ENCODE assay signal across 16 mouse cellular contexts in the genomic region with DNA sequence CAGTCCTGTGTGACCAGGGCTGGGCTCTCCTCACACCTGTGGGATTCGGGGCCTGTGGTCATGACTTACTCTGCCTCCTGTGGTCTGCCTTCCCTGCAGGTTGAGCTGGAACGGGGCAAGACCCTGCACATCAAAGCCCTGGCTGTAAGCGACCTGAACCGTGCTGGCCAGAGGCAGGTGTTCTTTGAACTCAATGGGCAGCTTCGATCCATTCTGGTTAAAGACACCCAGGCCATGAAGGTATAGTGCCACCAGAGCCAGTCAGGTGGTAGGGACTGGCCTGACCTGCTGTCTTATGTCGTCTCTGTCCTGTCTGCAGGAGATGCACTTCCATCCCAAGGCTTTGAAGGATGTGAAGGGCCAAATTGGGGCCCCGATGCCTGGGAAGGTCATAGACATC. TPM values are rescaled to one million over a fixed set of nuclear protein-coding genes. Genes with fewer than 3 reads are reported as not detected.
DNase-seq lines count a peak whose midpoint lies in the region; ATAC-seq and TF ChIP-seq lines count a peak whose summit lies in the region.
"Had no signal": no experiment of that assay in that cellular context is flagged by ENCODE, and none has a peak within 500 bp of the region (broad histone marks: within the 10 kb centered on the region; RNA-seq: fewer than 3 reads in every experiment).

No protein-coding gene starts in this region.

- H3K79me2 ChIP-seq in liver, adult 2 months (ENCODE audit: control insufficient read depth, insufficient read depth, low read length), result no peaks in the 10 kb centered on the region

- peak; percentile 15 for DNase-seq in cerebellum, adult 9-11 months
- no peak for DNase-seq in cerebellum, adult 11 months
- peak; percentile 58 for DNase-seq in liver, adult 2 months (ENCODE audit: extremely low read depth, low read depth, low spot score)
- DNase-seq in liver, postnatal 0 days, result no peak
- no peak for DNase-seq in embryonic facial prominence, embryonic 10.5 days (ENCODE audit: low spot score)
- DNase-seq: adrenal gland, adult 2 months; adrenal gland, postnatal 10 days; adrenal gland, postnatal 25 days; cerebellum, adult 18-20 months; cerebellum, postnatal 36 days; embryo, embryonic 11 days; forebrain, postnatal 0 days had no signal

- no peak for TF ChIP-seq CTCF in liver, adult 2 months (IDR thresholded peaks at IDR 0.05; ENCODE audit: low read depth, low read length)
- TF ChIP-seq CTCF in liver, postnatal 0 days (IDR thresholded peaks at IDR 0.05; ENCODE audit: low read depth), result no peak

- H3K9ac ChIP-seq in liver, adult 2 months (ENCODE audit: low read depth, low read length), result no peak overlapping the region
- H3K9ac ChIP-seq in liver, postnatal 0 days (replicated peaks), result no peak overlapping the region
- H3K9ac ChIP-seq in midbrain, embryonic 16.5 days (ENCODE audit: low read depth, low read length), result no peak overlapping the region
- H3K9ac ChIP-seq: embryonic facial prominence, embryonic 12.5 days; forebrain, embryonic 13.5 days; forebrain, embryonic 15.5 days; forebrain, postnatal 0 days had no signal

- H3K27me3 ChIP-seq in liver, adult 2 months (ENCODE audit: control insufficient read depth, insufficient read depth, low read length), result no peaks in the 10 kb centered on the region
- no peaks in the 10 kb centered on the region for H3K27me3 ChIP-seq in liver, postnatal 0 days (ENCODE audit: insufficient read depth, low read length)
- peaks cover 9% of the 10 kb centered on the region; the same call in 1 of the 2 replicates for H3K27me3 ChIP-seq in embryonic facial prominence, embryonic 10.5 days (replicated peaks; ENCODE audit: low read depth, poor library complexity, severe bottlenecking)
- H3K27me3 ChIP-seq in midbrain, embryonic 16.5 days (ENCODE audit: control insufficient read depth, insufficient read depth, low read depth, low read length), result no peaks in the 10 kb centered on the region
- H3K27me3 ChIP-seq: embryonic facial prominence, embryonic 12.5 days; forebrain, embryonic 15.5 days had no signal

- peaks cover 13% of the 10 kb centered on the region; the same call in 1 of the 2 replicates for H3K36me3 ChIP-seq in liver, adult 2 months (ENCODE audit: control insufficient read depth, insufficient read depth, low read length)
- peaks cover 47% of the 10 kb centered on the region for H3K36me3 ChIP-seq in liver, postnatal 0 days (replicated peaks; ENCODE audit: insufficient read depth, low read length)
- H3K36me3 ChIP-seq in embryonic facial prominence, embryonic 10.5 days (replicated peaks), result peaks cover 47% of the 10 kb centered on the region
- peaks cover 7% of the 10 kb centered on the region for H3K36me3 ChIP-seq in midbrain, embryonic 16.5 days (ENCODE audit: control insufficient read depth, insufficient read depth, low read length)

- TF ChIP-seq EP300 in liver, postnatal 0 days (IDR thresholded peaks at IDR 0.05; ENCODE audit: low read depth), result no peak

- H3K4me3 ChIP-seq in liver, adult 2 months (ENCODE audit: insufficient read depth, low read depth, low read length), result no peak overlapping the region
- no peak overlapping the region for H3K4me3 ChIP-seq in liver, postnatal 0 days (ENCODE audit: low read depth, low read length)
- H3K4me3 ChIP-seq in embryonic facial prominence, embryonic 10.5 days, result 0 out of 2 replicates have a peak overlapping the region, but pooled peaks have one; percentile 3
- no peak overlapping the region for H3K4me3 ChIP-seq in midbrain, embryonic 16.5 days (ENCODE audit: low read depth, low read length)
- H3K4me3 ChIP-seq: embryonic facial prominence, embryonic 12.5 days; forebrain, embryonic 13.5 days; forebrain, embryonic 15.5 days had no signal

- no peak overlapping the region for H3K4me2 ChIP-seq in liver, postnatal 0 days (ENCODE audit: low read depth, low read length)
- H3K4me2 ChIP-seq in midbrain, embryonic 16.5 days (ENCODE audit: low read length), result no peak overlapping the region
- H3K4me2 ChIP-seq: embryonic facial prominence, embryonic 12.5 days; forebrain, embryonic 13.5 days; forebrain, embryonic 15.5 days had no signal

- no peak for ATAC-seq in liver, postnatal 0 days
- ATAC-seq in midbrain, embryonic 16.5 days, result no peak
- ATAC-seq: forebrain, embryonic 13.5 days; forebrain, embryonic 15.5 days; forebrain, postnatal 0 days had no signal

- H3K27ac ChIP-seq in liver, adult 2 months (replicated peaks; ENCODE audit: insufficient read depth, low read depth, low read length), result no peak overlapping the region
- H3K27ac ChIP-seq in liver, postnatal 0 days (ENCODE audit: low read depth), result no peak overlapping the region
- H3K27ac ChIP-seq in embryonic facial prominence, embryonic 10.5 days (replicated peaks), result no peak overlapping the region
- no peak overlapping the region for H3K27ac ChIP-seq in midbrain, embryonic 16.5 days (ENCODE audit: low read length)
- H3K27ac ChIP-seq: embryonic facial prominence, embryonic 12.5 days; forebrain, embryonic 13.5 days; forebrain, embryonic 15.5 days had no signal

- peaks cover 5% of the 10 kb centered on the region for H3K4me1 ChIP-seq in liver, adult 2 months (ENCODE audit: control insufficient read depth, insufficient read depth, low read length)
- H3K4me1 ChIP-seq in liver, postnatal 0 days (ENCODE audit: insufficient read depth), result peaks cover 12% of the 10 kb centered on the region
- H3K4me1 ChIP-seq in embryonic facial prominence, embryonic 10.5 days, result peaks cover 35% of the 10 kb centered on the region
- peaks cover 7% of the 10 kb centered on the region for H3K4me1 ChIP-seq in midbrain, embryonic 16.5 days (ENCODE audit: control insufficient read depth, insufficient read depth, low read length)

- no peak for TF ChIP-seq POLR2A in liver, adult 2 months (IDR thresholded peaks at IDR 0.05; ENCODE audit: extremely low read depth, insufficient read depth, low read length)

- 54% methylated on average over 7 of the region's 7 CpGs for WGBS in liver, adult 2 months
- WGBS in liver, postnatal 0 days (ENCODE audit: insufficient replicate concordance), result 87% methylated on average over 7 of the region's 7 CpGs
- 91% methylated on average over 7 of the region's 7 CpGs for WGBS in embryonic facial prominence, embryonic 10.5 days
- 90% methylated on average over 7 of the region's 7 CpGs for WGBS in midbrain, embryonic 16.5 days

- no peaks in the 10 kb centered on the region for H3K9me3 ChIP-seq in liver, postnatal 0 days (ENCODE audit: low read length)
- H3K9me3 ChIP-seq in embryonic facial prominence, embryonic 10.5 days, result no peaks in the 10 kb centered on the region
- H3K9me3 ChIP-seq in midbrain, embryonic 16.5 days (replicated peaks; ENCODE audit: control insufficient read depth, low read length, poor library complexity, severe bottlenecking), result no peaks in the 10 kb centered on the region
- H3K9me3 ChIP-seq: embryonic facial prominence, embryonic 12.5 days; forebrain, embryonic 13.5 days; forebrain, embryonic 15.5 days had no signal

RNA-seq across cellular contexts. Expression of gene Rce1, which starts 4.7 kb away (rescaled TPM):
- total RNA-seq in liver, adult 2 months (2014; rRNA removed), result 14.8 and 15.7 TPM in 2 replicates
- 31.0 and 44.9 TPM in 2 replicates for polyA plus RNA-seq in liver, adult 2 months (2012; rRNA removed)
- 16.6 and 17.3 TPM in 2 replicates for polyA plus RNA-seq in liver, postnatal 0 days (2015; fragmentation: Nextera tagmentation; extraction: Ambion mirVana)
- 75.5 and 82.9 TPM in 2 replicates for polyA plus RNA-seq in embryonic facial prominence, embryonic 10.5 days (2016; fragmentation: Nextera tagmentation; extraction: Ambion mirVana)
- 51.4 and 52.4 TPM in 2 replicates for polyA plus RNA-seq in midbrain, embryonic 16.5 days (2015; fragmentation: Nextera tagmentation; extraction: Ambion mirVana)

RNA-seq across cellular contexts. Expression of gene Lrfn4, which starts 5.3 kb away (rescaled TPM):
- 0.13 and 0.18 TPM in 2 replicates for total RNA-seq in liver, adult 2 months (2014; rRNA removed)
- 0.27 and 0.35 TPM in 2 replicates for polyA plus RNA-seq in liver, adult 2 months (2012; rRNA removed)
- 0.15 and 0.21 TPM in 2 replicates for polyA plus RNA-seq in liver, postnatal 0 days (2015; fragmentation: Nextera tagmentation; extraction: Ambion mirVana)
- 6.8 TPM in 2 replicates for polyA plus RNA-seq in embryonic facial prominence, embryonic 10.5 days (2016; fragmentation: Nextera tagmentation; extraction: Ambion mirVana)
- polyA plus RNA-seq in midbrain, embryonic 16.5 days (2015; fragmentation: Nextera tagmentation; extraction: Ambion mirVana), result 10.4 and 11.3 TPM in 2 replicates

Comparison
In these comparisons a context has a peak if more than half of its experiments do, and no peak if none do; other contexts are left out.
1. DNase-seq: peak in cerebellum, adult 9-11 months (single experiment) and liver, adult 2 months (single experiment); none in cerebellum, adult 11 months (single experiment), liver, postnatal 0 days (single experiment) and embryonic facial prominence, embryonic 10.5 days (single experiment).